Mouse (Mus musculus): Measurements from ENCODE around the gene Chml.

GRCm38 (mm10) chr1:175712338-175712909 lies 19.7 kb upstream of the Chml start:
- no peak for TF ChIP-seq CTCF (IDR thresholded peaks at IDR 0.05; ENCODE audit: insufficient read depth, low read length)
- no peak for TF ChIP-seq POLR2A (IDR thresholded peaks at IDR 0.05; ENCODE audit: borderline replicate concordance, extremely low read depth, low read depth, low read length)
